Mouse (Mus musculus) spleen, postnatal 10 days (tissue): Measurements from ENCODE around the gene Gm13697.
"Not testable (repeated sequence)": the region's sequence is repeated elsewhere in the genome, so short reads cannot be mapped to it uniquely, and the experiment has no call there.

ENCODE experiments used
- DNase-seq, 2 experiments: peaks; one replicate each; pipeline ENCODE4 v3.0.0; 2021 to 2022; ENCODE audit warnings: low spot score in 2 of 2

The Gm13697 gene

GRCm38 (mm10) chr2:83984443-83984842 lies at the start of gene Gm13697:
Gene Gm13697, plus strand, starts transcription at chr2:83984743.
- not testable (repeated sequence) for DNase-seq

DNA sequence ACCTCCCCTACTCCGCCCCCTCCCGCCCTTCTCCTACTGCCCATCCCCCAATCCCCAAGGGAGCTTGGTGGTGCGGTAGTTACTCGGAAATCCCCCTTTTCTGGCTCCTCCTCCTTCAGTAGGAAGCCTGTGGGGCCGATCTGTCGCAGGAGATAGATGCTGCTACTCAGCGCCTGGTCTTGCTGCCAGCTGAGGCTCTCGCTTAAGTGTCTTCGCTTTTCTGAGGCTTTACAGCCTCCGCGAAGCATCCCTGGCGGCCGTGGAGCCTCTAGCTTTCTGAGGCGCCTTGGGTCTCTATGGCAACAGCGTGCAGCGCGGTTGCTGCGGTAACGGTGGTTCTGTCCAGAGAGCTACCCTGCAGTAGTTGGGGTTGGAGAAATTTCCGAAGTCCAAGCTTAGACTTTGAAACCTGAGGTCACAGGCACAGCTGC lies 43.6 kb upstream of the Gm13697 start, which contains the start of gene Zswim2:
Gene Zswim2 (minus strand): TSS at position 298 of the 431 bp plus-strand sequence.
- DNase-seq: peak; percentile 5 to 37

DNA sequence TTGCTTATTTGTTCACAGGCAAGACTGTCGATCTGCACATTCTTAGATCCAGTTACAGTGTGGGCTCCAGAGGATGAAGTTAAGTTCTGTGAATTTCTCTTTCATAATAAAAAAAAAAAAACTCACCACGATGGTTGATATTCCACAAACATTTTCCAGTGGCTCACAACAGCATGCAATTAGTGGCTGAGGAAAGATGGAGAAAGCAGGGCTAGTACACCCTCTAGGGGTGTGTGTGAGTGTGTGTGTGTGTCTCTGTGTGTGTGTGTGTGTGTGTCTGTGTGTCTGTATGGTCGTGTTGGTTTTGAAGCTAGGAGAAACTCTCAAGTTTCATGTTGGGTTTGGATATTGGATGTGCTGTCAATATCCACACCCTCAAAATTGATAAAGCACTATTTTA lies 43.2 kb upstream of the Gm13697 start:
- DNase-seq: no peak

GRCm38 (mm10) chr2:83941792-83942191 lies 42.8 kb upstream of the Gm13697 start:
- DNase-seq: no peak

DNA sequence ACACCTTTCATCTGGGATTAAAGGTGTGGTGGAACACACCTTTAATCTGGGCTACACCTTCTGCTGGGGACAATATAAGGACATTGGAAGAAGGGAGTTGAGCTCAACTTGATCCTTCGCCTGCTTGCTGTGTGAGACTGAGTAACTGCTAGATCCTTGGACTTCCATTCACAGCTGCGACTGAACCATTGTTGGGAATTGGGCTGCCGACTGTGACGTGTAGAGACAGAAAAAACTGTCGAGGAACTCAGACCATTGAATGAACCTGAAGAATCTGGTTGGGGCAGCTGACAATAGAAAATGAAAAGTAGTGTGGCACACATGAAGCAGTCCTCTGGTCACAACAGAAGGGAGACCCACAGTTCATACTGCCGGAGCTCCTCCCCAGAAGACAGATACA lies 29.1 kb upstream of the Gm13697 start, which contains the start of gene Gm13698:
Gene Gm13698 (plus strand): TSS at position 301 of the 400 bp plus-strand sequence.
- DNase-seq: not testable (repeated sequence)

DNA sequence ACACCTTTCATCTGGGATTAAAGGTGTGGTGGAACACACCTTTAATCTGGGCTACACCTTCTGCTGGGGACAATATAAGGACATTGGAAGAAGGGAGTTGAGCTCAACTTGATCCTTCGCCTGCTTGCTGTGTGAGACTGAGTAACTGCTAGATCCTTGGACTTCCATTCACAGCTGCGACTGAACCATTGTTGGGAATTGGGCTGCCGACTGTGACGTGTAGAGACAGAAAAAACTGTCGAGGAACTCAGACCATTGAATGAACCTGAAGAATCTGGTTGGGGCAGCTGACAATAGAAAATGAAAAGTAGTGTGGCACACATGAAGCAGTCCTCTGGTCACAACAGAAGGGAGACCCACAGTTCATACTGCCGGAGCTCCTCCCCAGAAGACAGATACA lies 23.3 kb upstream of the Gm13697 start, which contains the start of gene Gm13693:
Gene Gm13693 (plus strand): TSS at position 301 of the 400 bp plus-strand sequence.
- not testable (repeated sequence) for DNase-seq

DNA sequence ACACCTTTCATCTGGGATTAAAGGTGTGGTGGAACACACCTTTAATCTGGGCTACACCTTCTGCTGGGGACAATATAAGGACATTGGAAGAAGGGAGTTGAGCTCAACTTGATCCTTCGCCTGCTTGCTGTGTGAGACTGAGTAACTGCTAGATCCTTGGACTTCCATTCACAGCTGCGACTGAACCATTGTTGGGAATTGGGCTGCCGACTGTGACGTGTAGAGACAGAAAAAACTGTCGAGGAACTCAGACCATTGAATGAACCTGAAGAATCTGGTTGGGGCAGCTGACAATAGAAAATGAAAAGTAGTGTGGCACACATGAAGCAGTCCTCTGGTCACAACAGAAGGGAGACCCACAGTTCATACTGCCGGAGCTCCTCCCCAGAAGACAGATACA lies 17.5 kb upstream of the Gm13697 start, which contains the start of gene Gm13695:
Gene Gm13695 (plus strand): TSS at position 301 of the 400 bp plus-strand sequence.
- not testable (repeated sequence) for DNase-seq

GRCm38 (mm10) chr2:83972823-83973222 lies 11.7 kb upstream of the Gm13697 start, which contains the start of gene Gm13696:
Gene Gm13696, plus strand, starts transcription at chr2:83973123.
- DNase-seq: not testable (repeated sequence)

DNA sequence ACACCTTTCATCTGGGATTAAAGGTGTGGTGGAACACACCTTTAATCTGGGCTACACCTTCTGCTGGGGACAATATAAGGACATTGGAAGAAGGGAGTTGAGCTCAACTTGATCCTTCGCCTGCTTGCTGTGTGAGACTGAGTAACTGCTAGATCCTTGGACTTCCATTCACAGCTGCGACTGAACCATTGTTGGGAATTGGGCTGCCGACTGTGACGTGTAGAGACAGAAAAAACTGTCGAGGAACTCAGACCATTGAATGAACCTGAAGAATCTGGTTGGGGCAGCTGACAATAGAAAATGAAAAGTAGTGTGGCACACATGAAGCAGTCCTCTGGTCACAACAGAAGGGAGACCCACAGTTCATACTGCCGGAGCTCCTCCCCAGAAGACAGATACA lies 5.9 kb upstream of the Gm13697 start, which contains the start of gene Gm13694:
Gene Gm13694 (plus strand): TSS at position 301 of the 400 bp plus-strand sequence.
- DNase-seq: not testable (repeated sequence)

GRCm38 (mm10) chr2:83990253-83990652 lies 5.7 kb downstream of the Gm13697 start, which contains the start of gene Gm13691:
Gene Gm13691, plus strand, starts transcription at chr2:83990553.
- DNase-seq: not testable (repeated sequence)

GRCm38 (mm10) chr2:83993639-83994255 lies 9.2 kb downstream of the Gm13697 start:
- peak in 1 of 2 experiments; percentile 17 for DNase-seq

- not testable (repeated sequence) for DNase-seq
Observed at GRCm38 (mm10) chr2:83994526-83994925, 10.0 kb downstream of the Gm13697 start.

GRCm38 (mm10) chr2:84008913-84009312 lies 24.4 kb downstream of the Gm13697 start:
- DNase-seq: no peak

DNA sequence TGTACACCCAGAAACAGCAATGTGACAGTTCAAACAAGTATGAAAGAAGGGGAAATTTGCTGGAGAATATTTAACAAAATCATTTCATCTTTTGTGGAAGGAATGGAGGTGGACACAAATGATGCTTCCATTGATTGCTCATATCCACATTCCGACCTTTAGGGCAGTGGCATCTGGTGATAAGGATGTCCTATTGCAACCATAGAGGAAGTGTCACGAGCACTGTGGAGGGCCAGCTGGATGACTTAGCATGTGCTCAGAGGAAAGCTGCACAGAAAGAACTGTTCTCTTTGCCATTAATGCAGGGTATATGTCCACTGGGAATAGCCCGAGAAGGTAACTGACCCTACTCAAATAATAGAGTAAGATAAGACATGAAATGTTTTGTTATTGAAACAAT lies 25.3 kb downstream of the Gm13697 start:
- DNase-seq: no peak

DNA sequence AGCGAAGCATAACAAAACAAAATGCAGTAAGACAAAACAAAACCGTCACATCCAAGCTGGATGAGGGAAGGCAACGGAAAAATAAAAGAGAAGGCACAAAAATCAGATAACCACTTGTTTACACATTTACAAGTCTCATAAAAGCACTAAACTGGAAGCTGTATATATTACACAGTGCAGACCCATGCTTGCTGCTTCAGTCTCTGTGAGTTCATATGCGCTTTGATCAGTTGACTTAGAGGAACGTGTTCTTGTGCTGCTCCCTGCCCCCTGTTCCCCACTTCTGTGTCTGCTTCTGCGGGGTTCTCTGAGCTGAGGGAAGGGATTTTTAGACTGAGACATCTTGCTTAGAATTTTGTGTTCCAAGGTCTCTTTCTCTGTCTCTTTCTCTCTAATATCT lies 30.0 kb downstream of the Gm13697 start:
- DNase-seq: no peak

GRCm38 (mm10) chr2:84016291-84016690 lies 31.7 kb downstream of the Gm13697 start:
- DNase-seq: not testable (repeated sequence)

- DNase-seq: no peak
Observed at GRCm38 (mm10) chr2:84018330-84018729, 33.8 kb downstream of the Gm13697 start.

GRCm38 (mm10) chr2:84019519-84020305 lies 35.2 kb downstream of the Gm13697 start:
- no peak for DNase-seq

DNA sequence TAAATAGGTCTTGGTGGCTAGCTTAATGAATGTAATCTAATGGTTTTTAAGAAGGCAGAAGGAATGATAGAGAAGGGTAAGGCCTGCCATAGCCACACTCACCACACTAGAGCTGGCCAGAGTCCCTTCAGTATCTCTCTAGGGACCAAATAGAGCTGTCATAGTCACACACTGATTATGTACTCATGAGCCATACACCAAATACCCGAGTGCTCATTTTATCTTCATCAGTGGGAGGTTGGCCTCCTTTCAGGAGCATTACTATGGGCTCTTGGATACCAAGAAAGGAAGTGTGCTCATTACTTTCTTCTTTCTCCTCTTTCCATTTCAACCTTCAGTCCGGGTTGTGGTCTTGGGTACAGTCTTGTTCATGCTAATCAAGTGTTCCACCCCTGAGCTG lies 37.4 kb downstream of the Gm13697 start:
- no peak for DNase-seq

GRCm38 (mm10) chr2:84022905-84023304 lies 38.4 kb downstream of the Gm13697 start:
- no peak for DNase-seq

DNA sequence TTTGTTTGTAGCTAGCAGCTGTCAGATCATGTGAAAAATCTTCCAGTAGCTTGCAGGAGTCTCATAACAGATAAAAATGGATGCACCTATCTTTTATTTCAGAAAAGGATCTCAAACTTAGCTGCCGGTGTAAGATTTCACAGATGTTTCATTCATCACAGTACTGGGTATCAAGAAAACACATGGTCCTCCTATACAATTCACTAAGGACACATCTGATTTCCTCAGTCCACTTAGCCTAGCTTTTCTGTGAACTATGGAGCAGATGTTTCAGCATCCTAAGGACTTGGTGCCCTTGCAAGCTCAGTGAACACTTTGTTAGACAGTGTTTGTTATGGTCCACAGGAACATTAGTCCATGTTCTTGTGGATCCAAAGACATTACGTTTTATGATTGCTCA lies 38.8 kb downstream of the Gm13697 start:
- DNase-seq: no peak

- no peak for DNase-seq
Observed at GRCm38 (mm10) chr2:84025217-84025616, 40.7 kb downstream of the Gm13697 start.
